Mouse (Mus musculus) cerebellum, adult 18-20 months (tissue): ENCODE data around the gene Eno4.
"Not testable (repeated sequence)": the region's sequence is repeated elsewhere in the genome, so short reads cannot be mapped to it uniquely, and the experiment has no call there.

Experiments
- DNase-seq, 2 experiments: peaks; one replicate each; pipeline ENCODE4 v3.0.0; 2021

Gene Eno4

DNA sequence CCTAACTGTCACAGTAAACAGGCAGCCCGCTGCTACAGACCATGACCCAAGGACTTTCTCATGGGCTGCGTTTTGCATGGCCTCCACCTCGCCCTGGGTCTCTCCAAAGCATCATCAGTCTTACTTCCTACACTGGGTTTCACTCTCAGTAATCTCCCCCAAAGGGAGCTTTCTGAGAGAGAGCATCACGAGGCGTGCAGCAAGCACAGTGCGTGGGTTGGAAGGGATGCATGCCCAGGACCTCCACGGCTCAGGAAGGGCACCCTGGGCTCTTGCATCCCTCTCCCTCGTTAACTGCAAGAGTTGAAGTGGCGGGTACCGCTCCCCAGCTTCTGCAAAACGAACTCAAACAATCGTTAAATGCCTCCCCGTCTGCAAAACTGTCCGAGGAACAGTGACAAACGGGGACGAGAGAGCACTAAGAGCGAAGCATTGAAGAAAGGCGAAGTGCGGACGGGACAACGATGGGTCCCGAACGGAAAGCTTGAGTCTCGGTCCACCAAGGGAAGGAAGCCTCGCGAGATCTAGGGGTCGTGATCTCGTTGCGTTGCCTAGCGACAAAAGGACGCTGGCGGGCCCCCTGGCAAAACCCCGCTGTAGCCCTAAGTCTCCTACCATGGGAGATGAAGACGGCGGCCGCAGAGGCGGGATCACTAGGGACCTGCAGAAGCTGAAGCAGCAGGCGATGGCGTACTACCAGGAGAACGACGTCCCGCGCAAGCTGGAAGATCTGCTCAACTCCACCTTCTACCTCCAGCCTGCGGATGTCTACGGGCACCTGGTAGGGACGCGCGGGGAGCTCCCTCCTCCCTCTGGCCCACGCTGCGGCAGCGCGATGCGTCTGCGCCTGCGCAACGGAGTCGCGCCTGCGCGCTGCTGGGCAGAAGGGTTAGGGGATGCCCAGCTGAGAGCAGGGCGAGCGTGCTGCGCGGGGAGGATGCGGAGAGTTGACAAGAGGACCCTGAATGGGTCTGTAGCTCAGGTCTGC is at the start of gene Eno4, which contains the start of gene Hspa12a:
Eno4 (plus strand) TSS at position 585 of the 988 bp plus-strand sequence.
Hspa12a (minus strand) TSS at position 814 of the 988 bp plus-strand sequence.
- DNase-seq, result peak; percentile 92 to 98

DNA sequence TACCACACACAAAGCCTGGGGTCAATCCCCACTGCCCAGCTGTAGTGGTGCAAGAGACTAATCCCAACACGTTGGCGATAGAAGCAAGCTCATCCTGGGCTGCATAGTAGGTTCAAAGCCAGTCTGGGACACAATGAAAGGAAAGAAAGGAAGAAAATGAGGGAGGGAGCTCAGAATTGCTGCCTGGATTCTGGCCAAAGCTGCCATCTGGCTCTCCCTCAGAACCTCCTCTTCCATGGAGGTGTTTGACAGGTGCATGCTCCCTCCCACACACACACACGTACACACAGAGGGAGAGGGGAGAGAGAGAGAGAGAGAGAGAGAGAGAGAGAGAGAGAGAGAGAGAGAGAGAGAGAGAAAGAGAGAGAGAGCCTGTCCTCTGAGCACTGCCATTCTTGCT is 47.0 kb upstream of the Eno4 start:
- DNase-seq, result peak; percentile 78 to 83

GRCm38 (mm10) chr19:58900471-58900870 is 42.8 kb upstream of the Eno4 start:
- not testable (repeated sequence) for DNase-seq

DNA sequence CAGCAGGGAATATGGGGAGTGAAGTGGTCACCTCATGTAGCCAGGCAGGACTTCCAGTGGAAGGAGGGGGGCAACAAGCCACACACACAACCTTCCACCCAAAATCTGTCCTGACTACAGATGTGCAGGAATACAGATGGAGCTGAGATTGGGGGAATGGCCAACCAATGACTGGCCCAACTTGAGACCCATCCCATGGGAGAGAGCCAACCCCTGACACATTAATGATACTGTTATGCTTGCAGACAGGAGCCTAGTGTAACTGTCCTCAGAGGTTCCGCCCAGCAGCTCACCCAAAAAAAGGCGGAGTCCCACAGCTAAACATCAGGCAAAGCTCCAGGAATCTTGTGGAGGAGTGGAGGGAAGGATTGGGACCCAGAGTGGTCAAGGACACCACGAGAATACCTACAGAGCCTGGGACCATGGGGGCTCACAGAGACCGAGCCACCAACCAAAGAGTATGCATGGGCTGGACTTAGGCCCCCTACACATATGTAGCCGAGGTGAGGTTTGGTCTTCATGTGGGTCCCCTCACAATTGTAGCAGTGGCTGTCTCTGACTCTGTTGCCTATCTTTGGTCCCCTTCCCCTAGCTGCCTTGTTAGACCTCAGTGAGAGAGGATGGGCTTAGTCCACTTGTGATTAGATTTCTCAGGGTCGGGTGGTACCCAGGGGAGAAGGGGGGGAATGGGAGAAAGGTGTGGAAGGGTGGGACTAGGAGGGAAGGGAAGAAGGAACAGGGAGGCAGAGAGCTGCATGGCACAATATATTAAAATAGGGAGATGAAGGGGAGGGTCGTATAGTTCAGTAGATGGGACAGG is 39.9 kb upstream of the Eno4 start:
- no peak for DNase-seq

DNA sequence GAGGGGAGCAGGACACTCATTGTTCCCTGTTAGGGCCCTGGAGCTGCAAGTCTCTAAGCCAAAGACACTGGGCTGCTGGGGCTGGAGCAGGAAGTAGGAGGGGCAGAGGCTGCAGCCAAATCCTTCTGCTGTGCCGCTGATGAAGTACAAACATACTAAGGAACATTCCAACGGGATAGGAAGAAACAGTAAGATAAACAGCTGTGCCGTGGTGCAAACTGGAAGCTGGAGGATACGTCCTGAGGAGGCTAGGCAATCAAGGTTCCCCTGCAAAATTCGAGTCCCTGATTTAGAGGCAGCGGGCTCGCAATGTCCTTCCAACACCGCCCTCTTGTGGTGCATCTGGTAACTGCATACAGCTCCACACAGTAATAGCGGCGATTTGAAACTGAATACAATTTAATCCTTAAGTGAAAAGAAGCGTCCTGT is 39.3 kb upstream of the Eno4 start:
- DNase-seq, result peak; percentile 82 to 91

DNA sequence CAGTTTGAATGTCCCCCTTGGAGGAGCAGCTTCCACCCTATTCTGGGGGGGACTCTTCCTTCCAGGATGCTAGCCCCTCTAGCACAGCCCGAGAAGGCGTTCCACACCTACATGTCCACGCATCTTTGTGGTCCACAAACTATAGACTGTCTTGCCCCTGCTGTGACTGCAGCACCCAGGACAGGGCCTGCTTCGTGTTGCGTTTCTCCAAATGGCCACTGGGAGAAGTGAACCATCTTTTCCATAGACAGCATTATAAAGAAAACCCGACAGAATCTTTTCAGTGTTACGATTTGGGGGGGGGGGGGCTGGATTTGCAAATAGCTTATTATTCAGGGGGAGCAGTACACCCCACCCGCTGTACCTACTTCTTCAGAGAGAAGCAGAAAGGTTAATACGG is 36.5 kb upstream of the Eno4 start:
- no peak for DNase-seq

DNA sequence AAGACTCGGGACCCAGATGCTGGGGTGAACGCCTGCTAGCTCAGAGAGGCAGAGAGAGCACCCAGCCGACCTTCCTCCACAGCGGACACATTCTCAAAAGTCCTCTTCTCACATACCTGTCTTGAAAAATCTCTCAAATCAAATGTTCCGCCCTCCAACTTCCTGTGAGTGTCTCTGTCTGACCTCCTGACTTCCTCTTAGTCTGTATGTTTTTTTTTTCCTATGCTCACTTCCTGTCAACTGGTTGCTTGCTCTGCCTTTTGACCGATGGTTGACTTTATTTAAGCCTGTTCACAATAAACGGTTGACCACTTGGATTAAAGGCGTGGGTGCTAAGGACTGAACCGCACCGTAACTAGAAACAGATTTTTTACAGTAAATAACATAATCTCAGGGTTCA is 35.2 kb upstream of the Eno4 start:
- no peak for DNase-seq

GRCm38 (mm10) chr19:58910941-58911368 is 32.3 kb upstream of the Eno4 start:
- no peak for DNase-seq

DNA sequence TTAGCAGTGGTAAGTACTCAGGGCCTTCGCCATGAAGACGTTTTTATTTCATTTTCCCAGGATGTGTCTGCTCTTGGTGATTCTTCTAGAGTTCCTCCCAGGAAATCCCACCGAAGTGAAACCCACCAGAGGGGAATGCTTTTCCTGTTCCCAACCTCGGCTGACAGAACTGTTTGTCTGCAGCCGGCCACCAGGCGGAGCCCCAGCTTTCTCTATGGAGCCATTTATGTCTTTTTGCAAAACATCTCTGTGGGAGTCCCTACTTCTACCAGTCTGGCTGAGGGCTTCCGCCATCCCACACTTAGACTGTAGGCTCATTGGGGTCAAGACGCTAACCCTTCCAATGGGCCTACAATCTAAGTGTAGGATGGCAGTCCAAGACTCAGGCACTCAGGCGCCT is 31.8 kb upstream of the Eno4 start:
- peak; percentile 40 to 55 for DNase-seq

GRCm38 (mm10) chr19:58913301-58913700 is 29.9 kb upstream of the Eno4 start:
- DNase-seq, result no peak

- DNase-seq, result no peak
Observed at GRCm38 (mm10) chr19:58918597-58918996, 24.6 kb upstream of the Eno4 start.

GRCm38 (mm10) chr19:58919148-58919547 is 24.1 kb upstream of the Eno4 start:
- no peak for DNase-seq

- DNase-seq, result no peak
Observed at GRCm38 (mm10) chr19:58931081-58931800, 12.0 kb upstream of the Eno4 start.

- no peak for DNase-seq
Observed at GRCm38 (mm10) chr19:58933062-58933461, 10.2 kb upstream of the Eno4 start.

DNA sequence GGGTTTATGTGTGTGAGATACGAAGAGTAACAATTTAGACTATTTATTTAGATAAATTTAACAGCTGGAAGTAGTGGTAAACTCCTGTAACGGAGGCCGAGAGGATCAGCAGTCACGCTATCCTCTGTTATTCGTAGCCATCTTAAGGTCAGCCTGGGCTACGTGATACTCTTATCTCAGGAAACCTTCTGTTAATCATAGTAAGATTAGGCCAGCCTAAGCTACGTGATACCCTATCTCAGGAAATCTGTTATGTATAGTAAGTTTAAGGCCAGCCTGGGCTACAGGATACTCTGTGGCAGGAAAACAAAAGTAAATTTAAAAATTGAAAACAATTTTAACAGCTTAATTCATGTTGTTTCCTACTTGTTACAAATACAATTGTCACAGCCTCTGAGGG is 2.7 kb downstream of the Eno4 start:
- no peak for DNase-seq

- DNase-seq, result no peak
Observed at GRCm38 (mm10) chr19:58951521-58951920, 8.3 kb downstream of the Eno4 start.

DNA sequence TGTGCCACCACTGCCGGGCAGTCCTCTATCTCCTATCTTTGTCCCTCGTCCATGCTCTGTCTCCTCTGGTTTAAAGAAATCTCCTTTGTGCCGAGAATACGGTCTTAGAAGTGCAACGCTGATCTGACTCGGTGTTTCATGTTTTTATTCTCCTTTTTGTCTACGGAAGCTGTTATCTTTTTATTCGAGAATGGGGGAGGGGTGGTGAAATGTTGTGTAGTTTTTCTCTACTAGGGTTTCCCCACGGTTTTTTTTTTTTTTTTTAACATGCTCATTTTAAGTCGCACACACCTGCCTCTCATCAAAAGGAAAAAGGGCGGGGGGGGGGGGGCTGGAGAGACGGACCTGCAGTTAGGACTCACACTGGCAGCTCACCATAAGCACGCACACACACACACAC is 9.0 kb downstream of the Eno4 start:
- DNase-seq, result no peak

- DNase-seq, result no peak
Observed at GRCm38 (mm10) chr19:58954779-58955178, 11.6 kb downstream of the Eno4 start.

GRCm38 (mm10) chr19:58963011-58963410 is 19.8 kb downstream of the Eno4 start:
- DNase-seq, result no peak

DNA sequence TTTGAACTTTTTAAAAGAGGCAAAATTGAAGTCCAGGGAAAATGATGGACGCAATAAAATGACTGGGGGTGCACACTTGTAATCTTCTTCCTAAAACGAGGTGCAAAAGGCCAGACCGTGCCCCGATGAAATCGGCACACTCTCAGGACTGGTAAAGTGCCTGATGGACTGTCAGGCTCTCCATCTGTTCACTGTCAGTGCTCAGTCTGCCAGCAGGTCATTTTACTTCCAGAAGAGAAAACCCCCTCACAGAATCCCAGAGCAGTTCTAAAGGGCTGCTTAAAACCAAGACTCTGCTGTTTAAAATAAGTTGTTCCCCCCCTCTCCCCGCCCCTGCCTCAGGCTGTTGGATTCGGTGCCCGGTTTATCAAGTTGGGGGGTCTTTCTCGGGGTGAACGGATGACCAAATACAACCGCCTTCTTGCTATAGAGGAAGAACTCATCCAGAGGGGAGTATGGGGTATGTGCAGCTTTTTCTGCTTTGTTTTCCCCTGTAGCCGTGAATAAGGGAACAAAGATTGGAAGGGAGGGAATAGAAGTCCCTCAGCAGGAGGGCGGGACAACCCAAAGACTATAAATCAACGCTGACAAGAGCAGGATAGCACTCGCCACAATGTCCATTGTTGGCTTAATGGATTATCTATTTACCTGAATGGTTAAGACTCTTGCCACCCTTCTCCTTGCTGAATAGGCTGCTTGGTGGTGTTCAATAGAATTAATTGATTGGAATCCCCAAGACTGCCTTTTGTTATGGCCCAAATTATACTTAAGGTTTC is 25.7 kb downstream of the Eno4 start:
- DNase-seq, result peak; percentile 35 to 52

GRCm38 (mm10) chr19:58970826-58971225 is 27.6 kb downstream of the Eno4 start:
- DNase-seq, result no peak

GRCm38 (mm10) chr19:58974126-58974525 is 30.9 kb downstream of the Eno4 start:
- no peak for DNase-seq
